Mouse (Mus musculus) frontal cortex, postnatal 14 days (tissue): ENCODE measurements around the gene Tfr2.

ENCODE experiments used
- DNase-seq, 2 experiments: peaks; one replicate each; pipeline ENCODE4 v3.0.0; 2022; ENCODE audit warnings: low spot score in 2 of 2

Tfr2 gene

GRCm38 (mm10) chr5:137569665-137570064, at the start of gene Tfr2:
Gene Tfr2 (plus strand): TSS chr5:137569840.
- DNase-seq, result no peak

GRCm38 (mm10) chr5:137521861-137522260, 47.8 kb upstream of the Tfr2 start:
- no peak for DNase-seq

- no peak for DNase-seq
These were observed 46.9 kb upstream of the Tfr2 start for GRCm38 (mm10) chr5:137522711-137523110.

- DNase-seq, result peak in 1 of 2 experiments; percentile 4
These were observed 46.0 kb upstream of the Tfr2 start for GRCm38 (mm10) chr5:137523396-137524250.

GRCm38 (mm10) chr5:137524251-137524515, 45.5 kb upstream of the Tfr2 start:
- DNase-seq, result no peak

GRCm38 (mm10) chr5:137524671-137525070, 45.0 kb upstream of the Tfr2 start:
- no peak for DNase-seq

- no peak for DNase-seq
These were observed 44.1 kb upstream of the Tfr2 start for GRCm38 (mm10) chr5:137525511-137525910.

GRCm38 (mm10) chr5:137526192-137526936, 43.3 kb upstream of the Tfr2 start:
- DNase-seq, result no peak

- no peak for DNase-seq
These were observed 42.2 kb upstream of the Tfr2 start for GRCm38 (mm10) chr5:137527413-137527812.

- DNase-seq, result peak in 1 of 2 experiments; percentile 32
These were observed 41.2 kb upstream of the Tfr2 start for GRCm38 (mm10) chr5:137528247-137528968.

GRCm38 (mm10) chr5:137529221-137529995, 40.2 kb upstream of the Tfr2 start:
- DNase-seq, result peak in 1 of 2 experiments; percentile 24

GRCm38 (mm10) chr5:137530075-137530474, 39.6 kb upstream of the Tfr2 start:
- peak in 1 of 2 experiments; percentile 21 for DNase-seq

- DNase-seq, result peak; percentile 71 to 80
These were observed 38.8 kb upstream of the Tfr2 start for GRCm38 (mm10) chr5:137530588-137531413.

GRCm38 (mm10) chr5:137531414-137532130, 38.1 kb upstream of the Tfr2 start:
- no peak for DNase-seq

- no peak for DNase-seq
These were observed 37.4 kb upstream of the Tfr2 start for GRCm38 (mm10) chr5:137532131-137532807.

GRCm38 (mm10) chr5:137532808-137533116, 36.9 kb upstream of the Tfr2 start:
- no peak for DNase-seq

- peak; percentile 95 to 97 for DNase-seq
These were observed 36.4 kb upstream of the Tfr2 start, which contains the start of the genes Epo and Gnb2 for GRCm38 (mm10) chr5:137533117-137533827. Gene Epo (minus strand): TSS chr5:137533242. Gene Gnb2 (minus strand): TSS chr5:137533510.

GRCm38 (mm10) chr5:137534762-137535161, 34.9 kb upstream of the Tfr2 start:
- no peak for DNase-seq

- DNase-seq, result no peak
These were observed 34.3 kb upstream of the Tfr2 start for GRCm38 (mm10) chr5:137535318-137535717.
